Mouse (Mus musculus) layer of hippocampus, postnatal 36 days (tissue): ENCODE data around the gene Schip1. TPM values are rescaled to one million over a fixed set of nuclear protein-coding genes. Genes with fewer than 3 reads are reported as not detected.

Source experiments
- DNase-seq, 2 experiments: peaks; one replicate each; pipeline ENCODE4 v3.0.0; 2022
- total RNA-seq, 2 experiments: library from RNA; stranded (reverse); gene quantifications; 2 replicates each; pipeline ENCODE4 v1.2.3; 2021

Schip1 gene
- total RNA-seq, 2 experiments from 2014 or later = 308 to 317 TPM

DNA sequence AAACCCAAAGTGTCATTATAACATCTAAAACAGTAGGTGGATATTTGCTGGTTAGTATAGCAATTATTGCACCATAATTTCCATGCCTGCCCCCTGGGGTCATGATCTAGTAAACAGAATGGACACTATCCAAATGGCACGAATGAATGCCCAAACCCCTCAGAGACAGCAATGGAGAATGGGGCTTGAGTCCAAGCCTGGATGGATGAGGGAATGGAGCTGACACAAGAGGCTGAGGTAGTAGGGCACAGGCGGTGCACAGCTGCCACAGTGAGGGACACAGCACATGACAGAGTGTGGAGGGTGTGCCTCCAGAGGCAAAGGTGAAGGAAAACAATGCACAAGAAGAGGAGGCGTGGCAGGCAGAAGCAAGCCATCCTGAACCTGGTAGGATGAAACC is 207.3 kb downstream of the Schip1 start:
- no peak for DNase-seq

DNA sequence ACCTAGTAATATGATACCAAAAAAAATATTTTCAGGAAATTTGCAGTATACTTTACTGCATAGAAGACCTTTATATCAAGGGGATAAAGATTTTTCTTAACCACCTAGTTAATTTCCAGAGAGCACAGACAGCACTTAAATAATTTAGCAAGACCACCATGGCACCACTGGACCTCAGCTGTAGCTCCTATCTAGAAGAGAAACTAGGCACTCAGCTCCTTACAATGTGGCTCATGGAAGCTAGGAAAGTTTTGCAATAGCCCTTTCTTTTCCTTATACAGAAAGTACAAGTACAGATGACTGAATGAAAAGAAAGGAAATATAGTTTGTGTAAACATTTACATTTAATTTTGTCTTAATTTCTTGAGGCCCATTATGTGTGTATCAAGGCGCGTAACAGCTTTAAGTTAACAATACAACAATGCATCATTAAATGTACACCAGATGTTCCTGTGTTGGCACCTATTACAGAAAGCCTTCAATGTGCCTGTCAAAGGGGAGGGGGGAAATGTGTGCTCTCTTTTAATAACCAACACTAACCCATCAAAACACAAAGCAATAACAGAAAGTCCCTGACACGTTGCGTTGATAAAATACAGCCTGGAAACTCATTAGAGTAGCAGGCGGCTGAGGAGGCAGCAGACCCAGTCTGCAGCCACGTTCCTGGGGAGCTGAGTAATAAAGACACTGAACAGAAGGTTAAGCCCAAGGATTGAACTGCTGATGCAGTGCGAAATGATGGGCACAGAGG is 218.4 kb downstream of the Schip1 start:
- no peak for DNase-seq

DNA sequence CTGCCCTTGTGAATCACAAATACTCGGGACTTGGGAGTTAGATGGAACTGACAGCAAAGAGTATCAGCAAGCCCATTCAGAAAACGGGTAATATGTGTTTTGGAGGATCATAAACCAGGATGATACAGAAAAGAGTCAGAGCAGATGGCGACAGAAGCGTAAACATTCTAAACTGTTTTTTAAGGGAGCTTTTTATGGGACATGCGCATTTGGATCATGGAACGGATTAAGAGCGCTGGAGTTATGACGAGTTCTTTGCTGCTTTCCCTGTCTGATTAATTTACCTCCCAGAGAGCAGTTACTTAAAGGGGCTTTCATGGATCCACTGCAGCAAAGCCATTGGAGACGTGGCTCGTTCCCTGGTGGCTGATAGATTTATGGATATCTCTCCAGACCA is 219.0 kb downstream of the Schip1 start:
- peak; percentile 12 to 33 for DNase-seq

DNA sequence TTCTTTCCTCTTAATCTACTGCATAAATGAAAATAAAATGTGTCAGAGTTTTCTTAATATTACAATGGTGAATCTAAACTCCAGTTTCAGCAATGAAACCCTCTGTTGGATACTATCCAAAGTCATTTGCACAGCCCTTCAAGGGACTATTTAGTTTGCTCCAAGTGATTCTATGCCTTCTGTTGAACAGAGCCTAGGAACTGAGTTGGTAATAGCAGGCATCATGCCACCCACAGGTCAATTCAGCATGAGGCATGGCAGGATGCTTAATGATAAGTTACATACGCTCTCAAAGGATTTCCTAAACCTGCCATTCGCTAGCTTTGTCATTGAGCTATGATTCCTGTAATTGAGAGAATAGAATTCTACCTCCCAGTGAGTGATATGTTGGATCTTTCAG is 219.9 kb downstream of the Schip1 start:
- DNase-seq = no peak

DNA sequence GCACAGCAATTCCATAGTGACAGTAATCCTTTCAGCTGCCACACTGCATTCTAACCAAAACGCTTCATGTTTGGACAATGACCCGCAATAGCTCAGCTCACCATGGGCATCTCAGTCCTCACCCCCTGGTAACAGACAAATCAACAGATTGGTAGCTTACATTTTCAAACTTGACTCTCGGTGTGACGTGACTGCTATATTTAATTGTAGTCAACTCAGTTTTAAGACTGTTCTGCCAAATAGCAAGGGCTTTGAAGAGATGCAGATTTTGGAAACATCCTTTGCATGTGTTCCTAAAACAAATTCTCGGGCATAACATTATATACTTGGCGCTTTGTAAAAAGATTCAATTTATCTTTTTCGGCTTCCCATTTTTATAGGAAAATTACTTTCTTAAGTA is 232.2 kb downstream of the Schip1 start:
- no peak for DNase-seq

DNA sequence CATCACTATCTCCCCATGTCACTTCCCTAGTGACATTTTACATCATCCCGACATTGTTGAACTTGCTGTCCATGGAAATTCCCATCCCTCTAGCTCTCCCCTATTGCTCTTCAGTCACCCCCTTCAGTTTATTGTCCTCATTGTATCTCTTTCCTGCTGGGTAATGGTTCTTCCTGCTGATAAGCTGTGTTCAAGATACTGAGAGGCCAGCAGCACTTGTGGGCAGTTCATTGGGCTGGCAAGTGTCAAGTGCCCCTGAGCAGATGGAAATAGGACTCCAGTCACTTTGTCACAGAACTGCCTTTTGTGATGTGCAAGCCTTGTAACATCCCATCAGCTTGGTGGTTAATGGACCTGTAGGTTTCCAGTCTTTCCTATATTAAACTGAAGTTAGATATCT is 241.0 kb downstream of the Schip1 start:
- DNase-seq = no peak

DNA sequence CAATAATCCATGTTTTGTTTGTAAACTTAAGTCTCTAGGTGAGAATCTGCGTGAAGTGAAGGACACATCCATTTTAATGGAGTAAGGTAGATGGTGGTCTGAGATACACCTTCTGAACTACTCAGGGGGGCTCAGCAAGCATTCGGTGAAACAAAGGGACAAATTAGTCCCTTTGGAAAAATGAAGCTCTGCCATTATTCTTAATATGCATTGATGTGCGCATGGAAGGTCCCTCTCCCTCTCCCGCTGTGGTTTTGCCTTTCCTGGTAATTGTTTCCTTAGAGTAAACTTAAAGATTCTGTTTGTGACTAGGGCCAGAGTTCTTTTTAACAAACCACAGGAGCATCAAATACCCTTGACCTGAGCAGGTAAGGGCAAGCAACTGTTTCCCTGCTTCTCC is 242.1 kb downstream of the Schip1 start:
- DNase-seq = no peak

DNA sequence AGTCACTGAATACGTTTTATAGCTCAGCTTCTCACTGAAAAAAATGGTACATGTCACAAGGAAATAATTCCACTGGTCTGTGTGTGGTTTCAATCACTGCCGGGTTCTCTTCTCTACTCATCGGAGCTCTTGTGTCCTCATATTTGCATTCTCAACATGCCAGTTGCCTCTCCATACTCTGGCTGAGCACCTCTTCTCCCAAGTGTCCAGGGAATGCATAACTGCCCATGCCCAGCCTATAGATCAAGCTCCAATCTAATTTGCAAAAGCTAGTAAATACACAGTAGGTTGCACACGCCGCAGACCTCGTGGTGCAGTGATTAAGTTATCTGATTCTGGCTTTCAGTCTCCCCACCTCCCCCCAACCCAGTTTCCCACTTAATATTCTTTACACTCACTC is 261.0 kb downstream of the Schip1 start:
- no peak for DNase-seq

DNA sequence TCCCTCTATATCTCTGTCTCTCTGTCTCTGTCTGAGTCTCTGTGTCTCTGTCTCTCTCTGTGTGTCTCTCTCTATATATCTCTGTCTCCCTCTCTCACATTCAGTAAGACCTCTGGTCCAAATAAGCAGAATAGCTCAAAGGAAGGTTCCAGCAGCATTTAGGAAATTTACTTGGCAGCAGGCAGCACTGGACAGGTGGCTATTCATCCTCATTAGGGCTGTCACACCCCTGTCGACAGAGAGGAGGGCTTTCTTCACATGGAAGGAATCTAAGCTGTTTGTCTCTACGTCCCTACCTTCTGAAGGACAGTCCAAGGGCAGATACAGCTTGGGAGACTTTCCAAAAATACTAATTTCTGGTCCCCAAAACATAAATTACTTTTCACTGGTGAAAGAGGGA is 267.9 kb downstream of the Schip1 start:
- DNase-seq = no peak

DNA sequence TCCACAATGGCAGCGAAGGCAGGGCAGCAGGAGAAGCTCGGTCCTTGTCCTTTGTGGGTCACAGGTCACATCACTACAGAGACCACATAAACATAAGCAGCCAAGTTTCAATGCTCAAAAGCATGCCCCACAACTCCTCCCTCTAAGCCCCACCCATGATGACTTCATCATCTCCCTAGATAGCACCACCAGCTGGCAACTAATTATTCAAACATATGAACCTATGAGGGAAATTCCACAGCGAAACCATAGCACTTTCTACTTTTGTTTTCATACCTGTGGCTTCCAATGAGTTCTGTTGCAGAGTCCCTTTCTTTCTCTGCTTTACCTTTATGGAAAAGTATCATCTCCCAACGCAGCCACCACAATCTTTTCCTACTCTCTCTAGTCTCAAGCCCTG is 270.9 kb downstream of the Schip1 start:
- DNase-seq = no peak

DNA sequence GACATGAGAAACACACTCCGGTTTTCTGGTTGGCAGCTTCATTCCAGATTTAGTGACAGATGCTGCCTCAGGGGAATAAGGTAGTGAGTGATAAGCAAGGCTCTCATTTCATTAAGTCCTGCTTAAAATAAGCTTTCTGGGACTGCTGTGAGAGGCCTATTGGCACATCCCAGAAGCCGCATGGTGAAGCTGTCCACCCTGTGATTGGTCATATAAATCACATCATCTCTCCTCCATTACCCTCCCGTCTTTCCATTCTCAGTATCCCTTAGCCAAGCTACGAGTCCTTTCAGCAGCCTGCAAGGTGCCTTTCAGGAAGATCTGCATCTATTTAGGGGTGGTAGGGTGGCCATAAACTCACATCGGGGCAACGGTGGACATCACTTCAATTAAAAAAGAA is 286.0 kb downstream of the Schip1 start:
- no peak for DNase-seq

DNA sequence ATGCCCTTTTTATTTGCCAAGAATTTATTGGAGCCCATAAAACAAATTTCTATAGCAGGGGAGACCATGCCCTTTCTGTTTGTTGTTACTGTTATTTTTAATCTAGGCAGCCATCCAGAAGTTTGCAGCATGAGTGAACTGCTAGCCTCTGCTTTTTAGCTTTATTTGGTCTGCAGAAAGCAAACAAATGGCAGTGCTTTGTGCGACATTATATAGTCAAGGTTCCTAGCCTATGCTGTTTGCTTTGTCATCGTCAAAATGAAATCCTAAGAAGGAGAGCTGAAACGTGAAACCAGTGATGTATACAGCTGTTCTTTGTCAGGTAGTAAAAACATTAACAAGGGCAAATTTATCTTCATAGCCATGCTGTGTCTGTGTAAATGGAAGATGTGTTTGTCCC is 286.9 kb downstream of the Schip1 start:
- DNase-seq = no peak

DNA sequence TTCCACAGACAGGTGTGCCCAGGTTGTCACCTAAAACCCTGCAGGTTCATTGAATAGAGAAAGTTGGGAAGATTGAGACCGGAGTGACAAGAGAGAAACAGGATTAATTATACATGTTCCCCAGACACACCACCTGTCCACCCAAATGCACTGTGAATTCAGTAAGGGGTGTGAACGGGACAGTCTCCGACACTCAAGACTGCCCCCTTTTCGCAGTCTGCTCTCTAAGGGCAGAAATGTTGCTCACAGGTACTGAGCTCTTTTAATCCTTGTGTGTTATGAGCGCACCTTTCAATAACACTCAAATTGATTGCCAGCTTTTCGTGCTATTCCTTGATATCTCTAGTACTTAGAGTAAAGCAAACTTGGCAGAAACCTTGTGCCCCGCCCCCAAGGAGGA is 288.4 kb downstream of the Schip1 start:
- DNase-seq = no peak

DNA sequence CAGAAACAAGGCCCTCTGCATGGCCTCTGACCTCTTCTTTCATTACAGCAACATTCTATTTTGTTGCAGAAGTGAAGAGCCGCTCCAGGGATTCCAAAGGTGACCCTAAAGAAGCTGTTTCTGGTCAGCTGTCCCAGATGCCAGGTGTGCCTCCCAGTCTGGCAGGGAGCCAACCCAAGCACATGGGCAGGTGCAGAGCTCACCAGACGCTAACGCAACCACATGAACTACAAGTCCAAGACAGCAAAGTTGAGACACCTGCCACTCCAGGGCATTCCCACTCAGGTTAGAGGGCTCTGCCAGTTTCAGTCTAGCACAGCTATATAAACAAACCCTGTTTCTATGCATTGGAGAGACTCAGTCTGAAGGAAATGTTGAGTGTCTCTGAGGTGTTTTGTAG is 288.9 kb downstream of the Schip1 start:
- DNase-seq = no peak

DNA sequence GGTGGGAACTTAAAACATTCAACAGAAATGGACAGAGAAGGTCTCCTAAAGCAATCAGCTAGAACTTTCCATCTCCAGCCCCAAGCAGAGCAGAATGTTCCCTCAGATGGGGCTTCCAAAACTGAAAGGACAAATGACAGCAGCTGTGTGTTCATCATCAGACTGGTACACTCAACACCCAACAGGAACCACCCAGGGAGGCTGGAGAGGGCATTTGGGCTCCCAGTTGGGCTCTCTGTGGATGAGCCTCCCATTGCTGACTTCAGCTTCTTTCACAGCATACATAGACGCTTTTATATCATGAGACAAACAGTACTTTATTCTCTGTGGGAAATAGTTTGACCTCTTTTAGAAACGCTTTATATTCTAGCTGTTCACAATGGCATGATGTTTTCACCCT is 291.9 kb downstream of the Schip1 start:
- no peak for DNase-seq

DNA sequence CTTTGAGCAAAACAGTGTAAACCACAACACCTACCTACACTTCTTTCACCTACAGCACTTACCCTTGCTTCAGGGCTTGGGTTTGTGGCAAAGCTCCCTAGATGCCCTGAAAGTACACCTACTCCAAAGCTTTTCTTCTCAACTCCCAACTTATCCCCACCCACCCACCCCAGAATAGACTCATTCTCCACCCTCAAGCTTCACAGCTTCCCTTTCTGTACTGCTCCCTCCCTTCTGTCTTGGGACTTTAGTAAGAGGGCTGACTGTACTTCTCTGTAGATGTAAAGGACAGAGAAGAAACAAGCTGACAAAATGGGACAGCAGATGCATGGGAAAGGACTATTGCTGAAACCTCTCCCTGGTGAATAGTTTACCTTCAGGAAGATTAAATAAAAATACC is 303.4 kb downstream of the Schip1 start:
- no peak for DNase-seq

DNA sequence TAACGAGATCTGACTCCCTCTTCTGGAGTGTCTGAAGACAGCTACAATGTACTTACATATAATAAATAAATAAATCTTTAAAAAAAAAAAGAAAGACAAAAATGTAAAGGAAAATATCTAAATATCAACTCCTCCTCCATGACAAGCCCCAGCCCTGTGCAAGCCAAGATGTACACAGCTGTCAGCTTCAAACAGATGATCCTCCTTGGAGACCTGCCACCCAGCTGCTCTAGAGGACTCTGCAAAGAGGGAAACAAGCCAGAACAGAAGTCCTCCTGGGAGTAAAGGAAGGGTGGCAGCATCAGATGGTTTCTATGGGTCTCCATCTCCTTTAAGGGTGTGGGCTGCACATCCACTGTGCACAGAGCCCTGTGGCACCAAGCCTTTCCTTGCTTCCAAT is 308.3 kb downstream of the Schip1 start:
- DNase-seq = no peak

DNA sequence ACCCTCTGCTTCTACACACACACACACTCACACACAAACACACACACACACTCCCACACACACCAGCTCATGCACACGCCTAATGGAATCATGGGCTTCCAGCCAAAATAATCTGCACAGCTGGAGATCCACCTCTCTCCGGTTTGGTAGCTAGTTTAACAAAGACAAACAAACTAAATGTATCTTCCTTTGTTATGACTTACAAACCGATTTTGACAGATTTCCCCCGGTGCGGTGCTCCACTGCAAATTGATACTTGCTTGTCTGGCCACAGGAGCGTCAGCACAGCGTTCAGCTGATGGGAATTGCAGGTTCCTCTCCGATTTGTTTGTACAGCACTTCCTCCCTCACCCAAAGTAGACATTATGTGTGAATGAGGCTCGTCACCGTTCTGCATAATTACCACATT is 310.5 kb downstream of the Schip1 start:
- DNase-seq = no peak

DNA sequence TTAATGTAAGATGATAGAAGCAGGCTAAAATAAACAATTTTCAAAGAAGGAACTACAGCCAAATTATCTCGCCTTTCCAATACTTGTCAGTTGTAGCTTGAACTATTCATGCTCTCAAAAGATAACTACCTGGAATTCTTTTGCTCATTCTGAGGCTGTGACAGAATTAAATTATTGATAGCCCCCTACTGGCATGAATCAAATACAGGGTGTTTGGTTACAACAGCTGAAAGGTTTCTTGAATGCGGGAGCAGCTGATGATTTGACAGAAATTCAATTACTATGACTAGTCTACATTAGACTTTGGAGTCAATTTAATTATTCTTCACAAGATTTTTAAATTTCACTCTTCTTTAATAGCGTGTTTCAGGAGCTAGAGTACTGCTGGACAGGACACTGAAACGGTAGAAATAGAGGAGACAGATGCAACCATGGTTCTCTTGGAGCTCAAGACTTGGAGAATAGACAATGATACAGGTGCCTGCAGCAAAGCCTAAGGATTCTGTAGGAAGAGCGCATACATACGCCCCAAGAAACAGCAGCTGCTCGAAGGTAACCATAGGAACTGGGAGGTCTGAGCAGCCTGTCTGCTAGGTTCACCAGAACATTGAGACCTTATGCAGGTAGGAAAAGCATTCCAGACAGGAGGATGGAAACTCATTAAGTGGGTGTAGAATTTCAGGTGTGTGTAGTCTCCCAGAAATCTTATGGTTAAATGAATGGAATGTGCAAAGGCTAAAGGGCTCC is 313.0 kb downstream of the Schip1 start:
- DNase-seq = no peak

DNA sequence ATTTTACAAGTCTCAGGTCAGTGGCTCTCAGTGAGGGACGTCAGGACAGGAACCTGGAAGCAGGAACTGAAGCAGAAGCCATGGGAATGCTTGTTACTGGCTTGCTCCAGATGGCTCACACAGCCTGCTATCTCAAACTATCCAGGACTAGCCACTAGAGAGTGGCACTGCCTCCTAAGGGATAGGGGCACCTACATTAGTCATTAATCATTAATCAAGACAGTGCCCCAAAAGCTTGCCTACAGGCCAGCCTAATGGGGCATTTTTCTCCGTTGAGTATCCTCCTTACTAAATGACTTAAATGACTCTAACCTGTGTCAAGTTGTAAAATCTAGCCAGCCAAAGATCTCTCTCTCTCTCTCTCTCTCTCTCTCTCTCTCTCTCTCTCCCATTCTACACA is 314.2 kb downstream of the Schip1 start:
- DNase-seq = no peak

DNA sequence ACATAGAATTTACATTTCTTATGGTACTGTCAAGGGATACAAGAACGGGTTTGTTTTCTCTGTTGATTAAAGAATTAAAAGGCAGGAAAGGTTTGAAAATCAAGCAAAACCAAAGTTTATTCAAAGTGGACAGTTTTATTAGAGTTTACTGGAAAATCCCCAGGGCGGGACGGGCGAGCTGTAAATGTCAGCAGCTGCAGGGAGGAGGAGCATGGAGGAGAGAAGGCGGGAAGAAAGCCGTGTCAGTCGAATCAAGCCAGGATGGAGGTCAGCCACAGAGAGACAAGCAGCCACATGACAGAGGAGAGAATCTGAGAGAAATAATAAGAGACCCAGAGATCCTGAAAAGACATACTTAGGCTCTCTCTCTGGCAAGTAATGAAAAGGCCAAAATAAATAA is 314.6 kb downstream of the Schip1 start:
- DNase-seq = no peak

DNA sequence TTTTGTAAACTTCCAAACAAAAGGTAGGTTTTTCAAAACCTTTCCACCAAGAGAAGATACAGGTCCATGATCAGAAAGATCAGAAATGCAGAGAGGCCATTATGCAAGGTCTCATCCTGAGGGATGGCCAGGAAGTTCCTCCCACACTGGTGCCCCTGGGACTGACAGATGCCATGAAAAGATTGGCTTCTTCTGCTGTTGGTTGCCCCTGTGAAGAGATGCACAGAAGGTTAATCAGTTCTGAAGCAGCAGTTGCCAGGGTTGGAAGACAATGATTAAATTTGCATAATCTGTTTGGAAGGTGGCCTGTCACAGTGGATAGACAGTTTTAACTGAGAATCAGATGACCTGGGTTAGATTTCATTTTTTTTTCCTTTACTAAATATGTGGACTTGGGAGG is 319.1 kb downstream of the Schip1 start:
- no peak for DNase-seq

DNA sequence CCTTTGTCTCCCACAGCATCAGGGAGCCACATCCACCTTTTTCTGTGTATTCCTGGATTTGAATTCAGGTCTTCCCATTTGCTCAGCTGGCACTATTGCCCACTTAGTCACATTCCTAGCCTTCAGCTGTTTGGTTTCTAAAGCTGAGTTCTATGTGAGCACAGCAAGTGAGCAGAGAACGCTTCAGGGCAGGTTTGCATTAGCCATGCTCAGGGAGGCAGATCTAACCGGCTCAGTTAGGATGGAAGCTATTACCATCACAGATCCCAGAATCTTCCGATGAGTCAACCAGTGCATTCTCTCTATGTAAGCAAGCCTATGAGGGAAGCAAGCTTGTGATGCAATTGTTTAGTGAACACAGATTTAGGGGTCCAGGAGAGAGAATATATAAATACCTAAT is 320.9 kb downstream of the Schip1 start:
- DNase-seq = no peak

DNA sequence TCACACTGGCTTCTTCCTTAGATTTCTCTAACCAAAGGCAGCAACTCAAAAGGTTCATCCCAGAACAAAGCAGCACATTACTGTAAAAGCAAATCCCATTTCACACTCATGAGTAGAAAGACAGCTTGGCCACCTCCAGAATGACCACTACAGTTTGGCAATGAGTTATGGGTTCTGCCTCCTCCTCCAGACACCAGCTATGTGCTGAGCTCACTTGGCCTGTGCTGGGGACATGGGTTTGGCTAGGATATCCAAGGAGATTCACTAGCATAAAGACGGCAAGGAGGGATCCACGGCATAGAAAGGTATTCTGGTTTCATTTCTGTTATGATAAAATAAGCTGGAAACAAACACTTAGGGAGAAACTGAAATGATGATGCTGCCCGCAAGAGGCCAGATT is 323.4 kb downstream of the Schip1 start:
- DNase-seq = no peak
